Mouse (Mus musculus): ENCODE measurements around the gene Ubr7. TPM values are rescaled to one million over a fixed set of nuclear protein-coding genes. Genes with fewer than 3 reads are reported as not detected.
A peak's percentile ranks its signal among the peaks of the same experiment; 100 is the strongest.

Ubr7 gene
- polyA plus RNA-seq, 2 experiments = 16.1 to 25.3 TPM

DNA sequence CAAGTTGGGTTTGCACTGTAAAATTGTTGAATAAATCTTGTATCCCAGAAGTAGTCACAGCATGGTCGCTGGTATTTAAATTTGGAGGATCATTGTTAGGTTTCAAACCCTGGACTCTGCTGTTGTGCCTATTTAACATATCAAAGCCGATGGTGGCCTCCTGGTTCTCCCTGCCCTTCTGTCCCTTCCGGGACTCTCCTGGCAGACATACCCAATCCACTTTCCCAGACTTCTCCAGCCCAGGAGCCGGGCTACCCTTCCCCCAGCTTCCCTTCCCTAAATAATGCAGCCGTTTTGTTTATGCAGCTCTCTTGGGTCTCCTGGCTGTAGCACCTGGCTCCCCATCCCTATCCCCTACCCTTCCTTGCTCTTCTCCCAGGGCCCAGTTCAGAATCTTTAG lies 1.2 kb downstream of the Ubr7 start:
- Histone ChIP-seq H3K9me3 (ENCODE audit: control insufficient read depth, low read length) (no peaks in the 10 kb centered on the region), H3K4me2 (ENCODE audit: low read depth) (peak overlapping the region; percentile 93), H3K27me3 (ENCODE audit: control insufficient read depth, insufficient read depth, low read length) (no peaks in the 10 kb centered on the region), H3K4me3 (ENCODE audit: insufficient read depth in 1 of 2, low read depth in 2 of 2, low read length in 2 of 2) (peak overlapping the region; percentile 64 to 96), H3K36me3 (replicated peaks; ENCODE audit: control insufficient read depth, insufficient read depth, low read depth) (peaks cover 13% of the 10 kb centered on the region), H3K4me1 (replicated peaks; ENCODE audit: control insufficient read depth in 2 of 2, insufficient read depth in 2 of 2, low read length in 1 of 2) (peaks cover 10 to 12% of the 10 kb centered on the region in 2 experiments), H3K27ac (no peak overlapping the region), H3K9ac (replicated peaks) (peak overlapping the region; percentile 76)
- DNase-seq (ENCODE audit: low read depth in 3 of 3, low spot score in 3 of 3) (no peak), ATAC-seq (ENCODE audit: insufficient read depth) (no peak)
- 6% methylated on average over 5 of the region's 5 CpGs for WGBS (ENCODE audit: insufficient replicate concordance)
- TF ChIP-seq EP300 (IDR thresholded peaks at IDR 0.05; ENCODE audit: low read depth) (no peak), CTCF (IDR thresholded peaks at IDR 0.05; ENCODE audit: low read depth) (no peak)

DNA sequence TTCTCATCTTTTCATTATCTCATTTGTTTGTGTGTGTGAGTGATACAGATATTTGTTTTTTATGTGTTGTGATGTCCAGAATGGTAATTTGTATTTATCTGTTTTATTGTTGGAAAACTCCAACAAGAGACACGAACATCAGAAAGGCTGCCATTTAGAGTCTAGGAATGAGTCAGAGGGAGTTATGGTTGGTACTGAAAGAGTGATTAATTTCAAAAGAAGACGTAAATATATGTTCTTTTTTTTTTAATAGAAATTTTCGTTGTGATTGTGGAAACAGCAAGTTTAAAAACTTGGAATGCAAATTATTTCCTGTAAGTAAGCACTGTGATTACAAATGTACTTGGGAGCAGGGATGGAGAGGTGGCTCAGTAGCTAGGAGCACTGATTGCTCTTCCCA lies 3.9 kb downstream of the Ubr7 start:
- WGBS (ENCODE audit: insufficient replicate concordance) = 73% methylated on average over 3 of the region's 3 CpGs
- no peak overlapping the region for H3K9ac ChIP-seq (replicated peaks)

DNA sequence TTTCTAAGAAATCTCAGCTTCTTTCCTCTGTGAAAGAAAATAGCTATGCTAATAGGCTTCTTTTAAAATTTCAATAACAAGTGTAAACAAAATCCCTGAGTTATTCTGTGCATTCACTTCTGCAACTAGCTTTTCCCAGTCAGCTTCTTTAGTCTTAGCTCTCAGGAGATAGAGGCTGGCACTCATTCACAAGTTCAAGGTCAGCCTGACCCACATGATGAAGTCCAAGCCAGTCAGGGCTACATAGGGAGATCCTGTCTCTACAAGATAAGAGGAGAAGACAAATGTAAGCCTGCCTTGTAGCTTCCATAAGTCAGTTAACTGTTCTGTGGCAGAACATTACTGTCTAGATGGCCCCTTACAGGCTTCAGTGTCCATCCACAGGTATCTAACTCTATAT lies 5.9 kb downstream of the Ubr7 start:
- DNase-seq (ENCODE audit: low read depth in 3 of 3, low spot score in 3 of 3) (no peak), ATAC-seq (ENCODE audit: insufficient read depth) (no peak)
- no peak overlapping the region for H3K4me2 ChIP-seq (ENCODE audit: low read depth)
- peaks cover 46% of the 10 kb centered on the region for H3K36me3 ChIP-seq (replicated peaks; ENCODE audit: control insufficient read depth, insufficient read depth, low read depth)
- no peak overlapping the region for H3K27ac ChIP-seq
- H3K27me3 ChIP-seq (ENCODE audit: control insufficient read depth, insufficient read depth, low read length) = no peaks in the 10 kb centered on the region
- no peak for TF ChIP-seq CTCF (IDR thresholded peaks at IDR 0.05; ENCODE audit: low read depth)
- no peak for TF ChIP-seq EP300 (IDR thresholded peaks at IDR 0.05; ENCODE audit: low read depth)
- peaks cover 3 to 4% of the 10 kb centered on the region in 2 experiments; a peak in 2 of 4 replicates for H3K4me1 ChIP-seq (replicated peaks; ENCODE audit: control insufficient read depth in 2 of 2, insufficient read depth in 2 of 2, low read length in 1 of 2)
- no peaks in the 10 kb centered on the region for H3K9me3 ChIP-seq (ENCODE audit: control insufficient read depth, low read length)
- no peak overlapping the region for H3K4me3 ChIP-seq (ENCODE audit: insufficient read depth in 1 of 2, low read depth in 2 of 2, low read length in 2 of 2)
- no peak overlapping the region for H3K9ac ChIP-seq (replicated peaks)

More for the DNA sequence above, 3.9 kb downstream of the Ubr7 start:
- TF ChIP-seq CTCF (IDR thresholded peaks at IDR 0.05; ENCODE audit: low read depth) (no peak), EP300 (IDR thresholded peaks at IDR 0.05; ENCODE audit: low read depth) (no peak)
- H3K27ac ChIP-seq = no peak overlapping the region
- no peak overlapping the region for H3K4me2 ChIP-seq (ENCODE audit: low read depth)
- H3K9me3 ChIP-seq (ENCODE audit: control insufficient read depth, low read length) = no peaks in the 10 kb centered on the region
- no peaks in the 10 kb centered on the region for H3K27me3 ChIP-seq (ENCODE audit: control insufficient read depth, insufficient read depth, low read length)
- H3K36me3 ChIP-seq (replicated peaks; ENCODE audit: control insufficient read depth, insufficient read depth, low read depth) = peaks cover 29% of the 10 kb centered on the region
- ATAC-seq (ENCODE audit: insufficient read depth) (no peak), DNase-seq (ENCODE audit: low read depth in 3 of 3, low spot score in 3 of 3) (no peak)
- peaks cover 4 to 6% of the 10 kb centered on the region in 2 experiments for H3K4me1 ChIP-seq (replicated peaks; ENCODE audit: control insufficient read depth in 2 of 2, insufficient read depth in 2 of 2, low read length in 1 of 2)
- H3K4me3 ChIP-seq (ENCODE audit: insufficient read depth in 1 of 2, low read depth in 2 of 2, low read length in 2 of 2) = no peak overlapping the region

DNA sequence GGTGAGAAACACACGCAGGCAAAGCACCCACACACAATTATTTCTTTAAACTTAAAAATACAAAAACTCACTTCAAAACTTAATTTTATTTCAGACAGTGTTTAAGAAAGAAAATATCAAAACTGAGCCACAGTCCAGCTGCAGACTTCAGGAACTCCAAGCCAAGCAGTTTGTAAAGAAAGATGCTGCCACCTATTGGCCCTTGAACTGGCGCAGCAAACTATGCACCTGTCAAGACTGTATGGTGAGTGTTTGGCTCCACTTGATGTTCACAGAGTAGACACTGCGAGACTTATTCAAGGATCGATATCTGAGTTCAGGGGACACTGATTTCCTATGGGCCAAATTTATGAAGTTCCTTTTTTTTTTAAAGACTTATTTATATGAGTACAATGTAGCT lies 11.2 kb downstream of the Ubr7 start:
- H3K36me3 ChIP-seq (replicated peaks; ENCODE audit: control insufficient read depth, insufficient read depth, low read depth) = peaks cover 79% of the 10 kb centered on the region
- DNase-seq (ENCODE audit: low read depth in 3 of 3, low spot score in 3 of 3) = no peak

DNA sequence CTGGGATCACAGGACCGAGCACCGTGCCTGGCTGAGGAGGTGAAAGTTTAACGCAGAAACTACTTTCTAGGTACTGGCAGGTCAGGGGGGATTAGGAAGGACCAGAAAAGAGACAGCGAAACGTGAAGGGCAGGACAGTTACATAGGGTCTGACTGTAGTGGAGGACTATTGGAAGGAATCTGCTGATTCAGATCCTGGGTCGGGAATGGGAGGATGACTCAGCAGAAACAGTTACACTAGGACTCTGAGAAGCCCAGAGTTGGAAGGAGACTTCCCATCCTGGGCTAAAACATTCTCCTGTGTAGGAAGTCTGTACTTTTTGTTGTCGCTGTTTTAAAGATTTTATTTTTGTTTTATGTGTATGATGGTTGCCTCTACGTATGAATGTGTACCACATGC lies 13.8 kb downstream of the Ubr7 start:
- peaks cover 77% of the 10 kb centered on the region for H3K36me3 ChIP-seq (replicated peaks; ENCODE audit: control insufficient read depth, insufficient read depth, low read depth)
- no peak overlapping the region for H3K4me3 ChIP-seq (ENCODE audit: insufficient read depth in 1 of 2, low read depth in 2 of 2, low read length in 2 of 2)
- WGBS (ENCODE audit: insufficient replicate concordance) = 85% methylated on average over 8 of the region's 8 CpGs
- H3K27ac ChIP-seq = no peak overlapping the region
- no peaks in the 10 kb centered on the region for H3K4me1 ChIP-seq (replicated peaks; ENCODE audit: control insufficient read depth in 2 of 2, insufficient read depth in 2 of 2, low read length in 1 of 2)
- no peak overlapping the region for H3K9ac ChIP-seq (replicated peaks)
- DNase-seq (ENCODE audit: low read depth in 3 of 3, low spot score in 3 of 3) (no peak), ATAC-seq (ENCODE audit: insufficient read depth) (no peak)
- H3K27me3 ChIP-seq (ENCODE audit: control insufficient read depth, insufficient read depth, low read length) = no peaks in the 10 kb centered on the region
- TF ChIP-seq CTCF (IDR thresholded peaks at IDR 0.05; ENCODE audit: low read depth) (no peak), EP300 (IDR thresholded peaks at IDR 0.05; ENCODE audit: low read depth) (no peak)
- no peaks in the 10 kb centered on the region for H3K9me3 ChIP-seq (ENCODE audit: control insufficient read depth, low read length)
- H3K4me2 ChIP-seq (ENCODE audit: low read depth) = no peak overlapping the region

More for the DNA sequence above, 11.2 kb downstream of the Ubr7 start:
- Histone ChIP-seq H3K4me1 (replicated peaks; ENCODE audit: control insufficient read depth in 2 of 2, insufficient read depth in 2 of 2, low read length in 1 of 2) (no peaks in the 10 kb centered on the region; a peak in 1 of 4 replicates), H3K27ac (no peak overlapping the region), H3K4me2 (ENCODE audit: low read depth) (no peak overlapping the region), H3K9me3 (ENCODE audit: control insufficient read depth, low read length) (no peaks in the 10 kb centered on the region), H3K27me3 (ENCODE audit: control insufficient read depth, insufficient read depth, low read length) (no peaks in the 10 kb centered on the region), H3K4me3 (ENCODE audit: insufficient read depth in 1 of 2, low read depth in 2 of 2, low read length in 2 of 2) (no peak overlapping the region), H3K9ac (replicated peaks) (no peak overlapping the region)
- no peak for ATAC-seq (ENCODE audit: insufficient read depth)
- WGBS (ENCODE audit: insufficient replicate concordance) = 79% methylated on average over 4 of the region's 4 CpGs
- TF ChIP-seq CTCF (IDR thresholded peaks at IDR 0.05; ENCODE audit: low read depth) (peak; percentile 48; the same call in 1 of the 2 replicates), EP300 (IDR thresholded peaks at IDR 0.05; ENCODE audit: low read depth) (no peak)
